Mouse (Mus musculus) hindbrain, embryonic 14.5 days (tissue): Measurements from ENCODE around the gene Zfp385a. TPM values are rescaled to one million over a fixed set of nuclear protein-coding genes. Genes with fewer than 3 reads are reported as not detected.

Experiments used
- ATAC-seq: fragments of 200-750 bp; cut with Nextera tagmentation; 2 replicates; pipeline ENCODE4 v1.8.0; 2017; ENCODE audit warnings: moderate number of reproducible peaks, mild to moderate bottlenecking, moderate TSS enrichment, moderate library complexity; ENCODE audit not compliant: low FRiP score
- DNase-seq: peaks from one replicate; pipeline ENCODE4 v3.0.0-alpha.2; 2015; ENCODE audit warnings: low spot score
- H3K27ac ChIP-seq: fragments of 300-500 bp; sonication (generic); 2 replicates; pipeline ENCODE4 v1.5.1; 2014; ENCODE audit warnings: mild to moderate bottlenecking, moderate library complexity
- H3K27me3 ChIP-seq: fragments of 300-500 bp; sonication (generic); 2 replicates; pipeline ENCODE4 v1.6.1; 2014; ENCODE audit warnings: mild to moderate bottlenecking, low read length, mixed read lengths; ENCODE audit not compliant: control insufficient read depth, insufficient read depth
- H3K36me3 ChIP-seq: fragments of 300-500 bp; sonication (generic); replicated peaks from 2 replicates; pipeline ENCODE4 v1.6.1; 2014; ENCODE audit not compliant: control insufficient read depth, insufficient read depth
- H3K4me1 ChIP-seq: fragments of 300-500 bp; sonication (generic); replicated peaks from 2 replicates; pipeline ENCODE4 v1.6.1; 2014; ENCODE audit warnings: antibody characterized with exemption, low read length, mixed read lengths; ENCODE audit not compliant: control insufficient read depth, insufficient read depth
- H3K4me2 ChIP-seq: fragments of 300-500 bp; sonication (generic); replicated peaks from 2 replicates; pipeline ENCODE4 v1.6.1; 2014; ENCODE audit warnings: mild to moderate bottlenecking, moderate library complexity
- H3K4me3 ChIP-seq: fragments of 300-500 bp; sonication (generic); replicated peaks from 2 replicates; pipeline ENCODE4 v1.5.1; 2014; ENCODE audit warnings: mild to moderate bottlenecking, low read length
- H3K9ac ChIP-seq: fragments of 300-500 bp; sonication (generic); 2 replicates; pipeline ENCODE4 v1.6.1; 2014
- H3K9me3 ChIP-seq: fragments of 300-500 bp; sonication (generic); 2 replicates; pipeline ENCODE4 v1.6.1; 2016; ENCODE audit warnings: low read length; ENCODE audit not compliant: control insufficient read depth
- WGBS: fragments of 180-500 bp; shearing (Covaris S2); extraction: QIAGEN DNeasy Blood & Tissue Kit; methylation state at CpG from one replicate; pipeline ENCODE4 v1.1.7; 2014; 5-methylcytosine and 5-hydroxymethylcytosine counted together
- polyA plus RNA-seq: library from polyadenylated mRNA; unstranded; fragments of >200 nt; fragmentation: Nextera tagmentation; extraction: Ambion mirVana; gene quantifications from 2 replicates; pipeline ENCODE4 v1.2.1, GENCODE M21; 2014

Zfp385a gene
- polyA plus RNA-seq, 1 experiment from 2014 or later: 25.7 TPM

GRCm38 (mm10) chr15:103357817-103358216, 17.9 kb upstream of the Zfp385a start:
- Histone ChIP-seq H3K4me2 (no peak overlapping the region), H3K27ac (no peak overlapping the region), H3K9ac (no peak overlapping the region), H3K9me3 (no peaks in the 10 kb centered on the region), H3K27me3 (no peaks in the 10 kb centered on the region), H3K36me3 (no peaks in the 10 kb centered on the region), H3K4me3 (no peak overlapping the region), H3K4me1 (no peaks in the 10 kb centered on the region)
- no peak for ATAC-seq
- no peak for DNase-seq
- 86% methylated on average over 4 of the region's 4 CpGs for WGBS

DNA sequence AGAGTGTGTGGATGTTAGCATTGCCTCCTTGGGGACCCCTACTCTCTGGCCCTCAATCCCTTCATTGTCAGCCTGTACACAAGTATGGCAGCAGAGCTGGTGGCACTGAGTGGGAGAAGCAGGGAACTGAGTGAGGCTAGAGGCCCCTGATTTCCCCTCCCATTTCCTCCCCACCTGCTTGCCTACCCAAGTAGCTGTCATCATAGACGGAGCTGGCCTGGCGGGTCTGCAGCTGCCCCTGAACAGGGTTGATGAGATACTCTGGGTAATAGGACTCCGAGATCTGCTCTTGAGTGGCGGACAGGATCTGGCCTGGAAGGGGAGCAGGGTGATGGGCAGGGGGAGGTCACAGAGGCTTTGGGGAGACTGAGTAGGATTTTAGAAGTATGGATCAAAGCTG, 16.2 kb upstream of the Zfp385a start:
- Histone ChIP-seq H3K36me3 (no peaks in the 10 kb centered on the region), H3K27me3 (no peaks in the 10 kb centered on the region), H3K4me2 (no peak overlapping the region), H3K9ac (no peak overlapping the region), H3K9me3 (no peaks in the 10 kb centered on the region), H3K4me1 (no peaks in the 10 kb centered on the region), H3K27ac (no peak overlapping the region), H3K4me3 (no peak overlapping the region)
- no peak for DNase-seq
- WGBS: 84% methylated on average over 4 of the region's 4 CpGs
- ATAC-seq: no peak

- Histone ChIP-seq H3K9me3 (no peaks in the 10 kb centered on the region), H3K27ac (no peak overlapping the region), H3K27me3 (no peaks in the 10 kb centered on the region), H3K4me1 (no peaks in the 10 kb centered on the region), H3K36me3 (no peaks in the 10 kb centered on the region), H3K9ac (no peak overlapping the region), H3K4me3 (no peak overlapping the region), H3K4me2 (no peak overlapping the region)
- WGBS: 89% methylated on average over 4 of the region's 4 CpGs
- DNase-seq (no peak), ATAC-seq (no peak)
Observed at GRCm38 (mm10) chr15:103355420-103355819, 15.5 kb upstream of the Zfp385a start.

- Histone ChIP-seq H3K27me3 (no peaks in the 10 kb centered on the region), H3K4me1 (no peaks in the 10 kb centered on the region), H3K4me3 (no peak overlapping the region), H3K36me3 (no peaks in the 10 kb centered on the region), H3K4me2 (no peak overlapping the region), H3K27ac (no peak overlapping the region), H3K9ac (no peak overlapping the region), H3K9me3 (no peaks in the 10 kb centered on the region)
- 94% methylated on average over 2 of the region's 2 CpGs for WGBS
- no peak for DNase-seq
- no peak for ATAC-seq
Observed at GRCm38 (mm10) chr15:103354690-103355089, 14.8 kb upstream of the Zfp385a start.

GRCm38 (mm10) chr15:103353511-103354256, 13.8 kb upstream of the Zfp385a start:
- ATAC-seq (no peak), DNase-seq (no peak)
- H3K36me3 ChIP-seq: no peaks in the 10 kb centered on the region

DNA sequence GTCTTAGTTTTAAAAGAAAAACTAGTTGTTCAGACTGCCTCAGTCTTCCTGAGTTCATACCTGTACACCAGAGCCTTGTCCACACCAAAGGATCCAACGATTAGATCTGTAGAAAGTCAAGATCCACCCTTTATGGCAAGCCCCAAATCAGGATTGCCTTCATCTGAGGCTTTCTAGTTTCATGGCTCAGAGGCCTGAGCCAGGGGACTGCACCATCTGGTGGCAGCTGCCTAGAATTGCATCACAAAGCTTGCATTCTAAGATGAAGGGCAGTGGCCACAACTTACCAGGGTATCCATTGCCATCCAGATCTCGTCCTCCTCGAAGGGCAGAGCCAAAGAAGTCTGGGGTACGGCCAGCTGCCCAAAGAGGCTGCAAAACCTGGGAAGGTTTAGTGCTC, 13.0 kb upstream of the Zfp385a start:
- peak; percentile 83 for DNase-seq
- Histone ChIP-seq H3K9me3 (no peaks in the 10 kb centered on the region), H3K4me2 (no peak overlapping the region), H3K27me3 (no peaks in the 10 kb centered on the region), H3K9ac (no peak overlapping the region), H3K4me1 (no peaks in the 10 kb centered on the region), H3K27ac (no peak overlapping the region), H3K4me3 (no peak overlapping the region), H3K36me3 (no peaks in the 10 kb centered on the region)
- WGBS: 35% methylated on average over 4 of the region's 4 CpGs
- no peak for ATAC-seq

More at GRCm38 (mm10) chr15:103353511-103354256, 13.8 kb upstream of the Zfp385a start:
- 95% methylated on average over 11 of the region's 11 CpGs for WGBS
- Histone ChIP-seq H3K9ac (no peak overlapping the region), H3K9me3 (no peaks in the 10 kb centered on the region), H3K4me3 (no peak overlapping the region), H3K4me2 (no peak overlapping the region), H3K27ac (no peak overlapping the region), H3K4me1 (no peaks in the 10 kb centered on the region), H3K27me3 (no peaks in the 10 kb centered on the region)

- Histone ChIP-seq H3K4me3 (no peak overlapping the region), H3K27ac (no peak overlapping the region), H3K36me3 (no peaks in the 10 kb centered on the region), H3K4me2 (no peak overlapping the region), H3K9me3 (no peaks in the 10 kb centered on the region), H3K27me3 (no peaks in the 10 kb centered on the region), H3K9ac (no peak overlapping the region), H3K4me1 (no peaks in the 10 kb centered on the region)
- DNase-seq (peak; percentile 68), ATAC-seq (no peak)
- WGBS: 4% methylated on average over 2 of the region's 2 CpGs
Observed at GRCm38 (mm10) chr15:103347275-103347684, 7.4 kb upstream of the Zfp385a start.

DNA sequence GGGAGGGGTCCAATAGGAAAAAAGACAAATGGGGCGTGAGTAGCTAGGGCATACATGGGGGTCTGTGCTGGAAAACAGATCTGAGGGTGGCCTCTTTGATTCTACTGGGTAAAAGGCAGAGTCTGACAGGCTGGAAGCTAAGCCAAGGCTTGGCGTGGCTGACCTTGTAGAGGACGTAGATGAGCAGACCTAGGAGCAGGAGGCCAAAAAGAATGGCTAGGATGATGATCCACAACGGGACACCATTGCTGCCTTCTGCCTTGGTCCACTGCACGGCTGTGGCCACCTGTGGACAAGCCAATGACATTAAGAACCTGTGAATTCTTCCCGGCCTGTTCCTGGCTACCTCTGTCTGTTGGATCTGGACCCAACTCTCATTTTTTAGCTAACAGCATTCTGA, 5.9 kb upstream of the Zfp385a start:
- 86% methylated on average over 6 of the region's 6 CpGs for WGBS
- Histone ChIP-seq H3K9ac (no peak overlapping the region), H3K4me3 (no peak overlapping the region)

DNA sequence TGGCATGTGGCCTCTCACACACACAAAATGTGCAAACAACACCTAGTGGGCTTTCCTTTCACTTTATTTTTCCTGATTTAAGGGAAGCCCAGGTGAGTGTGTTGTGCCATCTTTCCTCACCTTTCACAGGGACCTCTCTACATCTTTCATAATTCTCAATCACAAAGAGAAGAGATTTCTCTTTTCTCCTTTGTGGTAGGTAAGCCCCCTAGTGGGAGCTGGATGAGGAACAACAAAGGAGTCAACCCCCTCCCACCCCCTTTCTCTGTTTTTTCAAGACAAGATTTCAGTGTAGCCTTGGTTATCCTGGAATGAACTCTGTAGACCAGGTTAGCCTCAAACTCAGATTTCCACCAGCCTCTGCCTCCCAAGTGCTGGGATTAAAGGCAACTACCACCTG, 3.7 kb upstream of the Zfp385a start:
- H3K4me2 ChIP-seq: no peak overlapping the region
- no peak overlapping the region for H3K9ac ChIP-seq
- DNase-seq: no peak
- 0 out of 2 replicates have a peak, but pooled peaks cover 3% of the 10 kb centered on the region for H3K4me1 ChIP-seq
- ATAC-seq: no peak
- H3K27ac ChIP-seq: no peak overlapping the region
- H3K36me3 ChIP-seq: no peaks in the 10 kb centered on the region
- no peaks in the 10 kb centered on the region for H3K9me3 ChIP-seq
- no peak overlapping the region for H3K4me3 ChIP-seq
- no peaks in the 10 kb centered on the region for H3K27me3 ChIP-seq

More for the DNA sequence above, 5.9 kb upstream of the Zfp385a start:
- Histone ChIP-seq H3K36me3 (no peaks in the 10 kb centered on the region), H3K9me3 (no peaks in the 10 kb centered on the region), H3K4me1 (no peaks in the 10 kb centered on the region), H3K27me3 (no peaks in the 10 kb centered on the region), H3K27ac (no peak overlapping the region), H3K4me2 (no peak overlapping the region)
- DNase-seq (no peak), ATAC-seq (no peak)

GRCm38 (mm10) chr15:103343008-103343407, 3.1 kb upstream of the Zfp385a start:
- Histone ChIP-seq H3K27ac (no peak overlapping the region), H3K27me3 (no peaks in the 10 kb centered on the region), H3K4me3 (no peak overlapping the region), H3K4me1 (0 out of 2 replicates have a peak, but pooled peaks cover 3% of the 10 kb centered on the region), H3K36me3 (no peaks in the 10 kb centered on the region), H3K4me2 (no peak overlapping the region), H3K9ac (no peak overlapping the region), H3K9me3 (no peaks in the 10 kb centered on the region)
- ATAC-seq: no peak
- WGBS: 91% methylated on average over 2 of the region's 3 CpGs
- no peak for DNase-seq
